Mouse (Mus musculus) cerebellum, adult 2 months (tissue): ENCODE measurements around the gene Igf2bp3.

Experiments used
- CTCF ChIP-seq: fragments of 200-500 bp; IDR thresholded peaks from 2 replicates; pipeline ENCODE4 v1.5.1; 2011; ENCODE audit warnings: low read depth, mild to moderate bottlenecking, control low read depth, low read length, moderate library complexity, borderline replicate concordance; ENCODE audit not compliant: insufficient read depth
- POLR2A ChIP-seq: fragments of 200-500 bp; IDR thresholded peaks from 2 replicates; pipeline ENCODE4 v1.6.1; 2011; ENCODE audit warnings: low read length, control low read depth, borderline replicate concordance; ENCODE audit not compliant: insufficient read depth

GRCm38 (mm10) chr6:49242331-49242730 lies 27.6 kb upstream of the Igf2bp3 start:
- TF ChIP-seq CTCF, result no peak
- TF ChIP-seq POLR2A, result no peak
